Mouse (Mus musculus): ENCODE measurements around the gene Krt34.

Gene Krt34

GRCm38 (mm10) chr11:100041454-100041853 is at the start of gene Krt34:
Krt34 (minus strand) TSS chr11:100041554.
- DNase-seq = no peak

DNA sequence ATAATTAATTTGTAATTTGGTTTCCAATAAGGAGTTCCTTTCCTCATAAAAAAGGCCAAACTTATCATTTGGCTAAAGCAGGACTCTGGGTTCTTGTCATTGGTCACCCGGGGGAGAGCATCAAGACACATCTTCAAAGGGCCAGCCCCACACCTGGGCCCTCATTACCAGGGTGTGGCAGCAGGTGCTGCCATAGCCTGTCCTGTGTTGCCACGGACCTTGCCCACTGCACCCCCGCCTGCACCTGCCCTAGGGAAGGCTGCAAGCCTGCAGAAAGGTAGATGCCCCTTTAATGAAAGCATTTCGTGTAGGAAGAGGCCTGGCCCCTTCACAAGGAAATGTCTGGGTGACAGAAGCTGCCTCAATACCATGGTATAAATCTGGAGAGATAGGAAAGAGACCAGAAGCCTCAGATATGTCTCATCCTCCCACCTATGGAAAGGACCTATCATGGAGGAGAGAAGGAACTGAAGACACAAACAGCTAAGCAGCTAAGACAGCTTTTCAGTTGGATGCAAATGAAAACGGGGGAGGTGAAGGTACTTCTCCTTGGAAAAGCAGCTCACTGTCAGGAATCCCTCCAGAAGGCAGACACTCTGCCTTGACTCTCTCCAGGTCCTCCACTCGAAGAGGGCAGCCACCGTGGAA is 47.1 kb upstream of the Krt34 start:
- DNase-seq = no peak

DNA sequence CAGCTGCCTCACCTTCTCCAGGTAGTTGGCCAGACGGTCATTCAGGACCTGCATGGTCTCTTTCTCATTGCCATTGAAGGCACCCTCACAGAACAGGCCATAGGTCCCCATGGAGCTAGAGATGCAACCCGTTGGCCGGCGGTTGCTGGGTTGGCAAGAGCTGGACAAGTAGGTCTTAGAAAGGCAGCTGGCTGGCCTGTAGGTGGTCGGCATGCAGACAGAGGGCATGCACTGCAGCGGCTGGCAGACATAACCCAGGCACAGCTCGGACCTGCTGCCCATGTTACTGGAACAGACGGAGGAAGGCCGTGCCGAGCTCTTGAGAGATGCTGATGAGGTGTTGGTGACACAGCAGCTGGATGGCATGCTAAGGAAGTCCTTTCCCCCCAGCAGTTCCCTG is 46.5 kb upstream of the Krt34 start, which contains the start of gene Krt32:
Gene Krt32 (minus strand): TSS at position 366 of the 400 bp plus-strand sequence.
- DNase-seq = no peak

DNA sequence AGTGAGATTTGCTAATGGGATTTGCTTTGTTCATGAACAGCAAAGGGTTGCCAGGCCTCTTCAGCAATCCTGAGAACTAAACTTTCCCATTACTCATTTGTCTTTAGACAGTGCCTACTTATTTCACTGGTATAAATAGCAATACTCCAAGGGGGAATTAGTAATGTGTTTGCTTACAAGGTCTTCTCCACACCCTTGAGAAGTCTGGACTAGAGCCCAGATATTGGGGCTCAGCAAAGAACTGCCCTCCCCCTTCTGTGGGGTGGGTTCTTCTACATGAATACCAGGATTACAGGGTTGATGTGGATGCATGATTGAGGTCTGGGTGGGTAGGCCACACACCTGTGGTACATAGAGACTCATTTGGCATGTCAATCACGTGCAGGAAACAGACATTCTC is 32.5 kb upstream of the Krt34 start:
- DNase-seq = no peak

DNA sequence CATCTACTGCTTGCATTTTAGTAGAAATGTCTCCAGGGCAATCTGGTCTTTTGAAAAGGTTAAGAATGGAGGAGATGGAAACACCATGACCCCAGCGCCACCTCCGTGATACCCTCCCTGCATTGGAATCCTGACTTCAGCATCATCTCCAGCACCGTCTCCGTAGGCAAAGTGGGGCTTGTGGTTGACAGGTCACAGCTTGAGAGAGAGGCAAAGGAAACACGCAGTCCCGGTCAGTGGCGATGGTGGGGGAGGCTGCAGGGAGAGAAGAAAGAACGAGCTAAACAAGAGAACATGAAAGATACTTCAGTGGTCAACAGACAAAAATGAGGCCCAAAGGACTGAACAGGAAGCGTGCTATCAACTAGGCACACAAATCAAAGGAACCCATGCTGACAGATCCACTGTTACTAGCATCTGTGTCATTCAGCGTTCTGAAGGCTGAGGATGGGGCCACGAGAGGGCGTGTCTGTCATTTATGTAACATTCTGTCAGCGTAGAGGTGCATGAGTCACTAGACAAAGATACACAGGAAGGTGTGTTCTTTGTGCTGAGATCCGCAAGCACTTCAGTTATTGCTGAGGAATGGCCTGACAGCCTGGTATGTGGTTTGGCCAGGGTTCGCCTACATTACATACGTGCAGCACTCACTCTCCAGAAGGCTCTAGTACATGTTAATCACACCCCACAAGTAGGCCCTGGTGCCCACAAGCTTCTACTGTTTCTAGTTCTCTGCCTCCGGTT is 26.1 kb upstream of the Krt34 start:
- DNase-seq = no peak

DNA sequence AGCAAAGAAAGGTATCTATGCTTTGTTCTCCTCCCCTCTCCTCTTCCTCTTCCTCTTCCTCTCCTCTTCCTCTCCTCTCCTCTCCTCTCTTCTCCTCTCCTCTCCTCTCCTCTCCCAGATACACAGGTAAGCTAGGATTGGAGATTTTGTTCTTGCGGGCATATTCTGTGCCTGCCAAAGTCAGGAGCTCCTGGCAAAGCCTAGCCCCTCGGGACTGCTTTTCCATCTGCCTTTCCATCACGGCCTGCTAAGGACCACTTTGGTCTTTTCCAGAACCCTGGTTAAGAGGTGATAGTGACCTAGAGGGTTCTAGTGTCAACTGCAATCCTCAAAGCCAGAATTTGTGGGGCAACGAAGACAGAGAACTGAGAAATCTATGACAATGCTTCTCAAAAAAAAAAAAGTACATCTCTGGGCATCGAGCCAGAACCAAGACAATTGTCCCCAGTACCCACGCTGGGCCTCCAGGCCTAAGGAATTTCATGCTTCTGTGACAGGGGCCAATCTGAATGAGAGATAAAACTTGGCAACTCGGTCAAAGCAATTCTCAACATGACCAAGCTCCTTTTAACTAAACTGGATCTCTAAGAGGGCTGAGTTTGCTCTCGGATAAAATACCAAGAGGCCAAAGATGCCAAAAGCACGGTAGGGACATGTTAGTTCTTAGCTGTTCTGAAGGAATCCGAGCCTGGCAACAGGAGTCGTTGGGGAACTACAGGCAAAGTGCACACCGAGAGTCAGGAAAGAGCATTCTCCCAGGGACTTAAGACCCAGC is 25.1 kb upstream of the Krt34 start:
- no peak for DNase-seq

- DNase-seq = no peak
These were observed 17.5 kb upstream of the Krt34 start for GRCm38 (mm10) chr11:100058875-100059274.

GRCm38 (mm10) chr11:100055686-100056655 is 14.6 kb upstream of the Krt34 start:
- no peak for DNase-seq

DNA sequence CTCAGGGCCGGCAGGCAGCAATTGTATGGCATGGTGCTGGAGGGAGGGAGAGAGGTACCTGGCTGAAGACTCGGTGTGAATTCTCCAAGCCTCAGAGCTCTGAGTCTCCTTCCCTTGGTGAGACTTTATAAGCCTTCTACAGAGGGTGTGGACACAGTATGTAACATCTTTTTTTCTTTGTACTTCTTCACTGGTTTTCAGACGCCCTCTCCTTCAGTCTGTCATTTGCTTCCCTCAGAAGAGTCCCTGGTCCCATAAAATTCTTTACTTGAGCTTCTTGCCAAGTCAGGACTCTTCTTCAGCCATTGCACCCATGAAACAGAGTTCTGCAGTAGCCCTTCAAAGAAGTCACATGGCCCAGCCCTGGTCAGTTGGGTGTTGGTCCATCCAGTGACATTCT is 9.1 kb upstream of the Krt34 start, which contains the start of gene Krt31:
Gene Krt31 (minus strand): TSS at position 101 of the 400 bp plus-strand sequence.
- DNase-seq = no peak

DNA sequence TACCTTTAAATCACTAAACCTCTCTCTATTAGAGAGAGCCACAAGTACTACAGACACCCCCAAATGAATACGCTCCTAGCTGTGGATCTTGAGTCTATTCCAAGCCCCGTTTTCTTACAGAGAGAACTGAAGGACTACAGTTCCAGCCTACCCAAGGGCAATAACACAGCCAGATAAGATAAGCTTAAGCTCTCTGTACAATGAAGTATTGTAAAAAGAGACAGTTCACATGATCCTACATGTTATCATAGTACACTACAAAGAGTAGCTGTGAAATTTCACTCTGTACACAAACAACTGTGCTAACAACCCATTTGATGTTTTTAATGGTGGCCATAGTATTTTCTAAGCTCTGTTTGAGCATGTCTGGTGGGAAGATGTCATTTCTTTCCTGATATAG is 5.8 kb upstream of the Krt34 start:
- no peak for DNase-seq

GRCm38 (mm10) chr11:100046303-100046866 is 5.0 kb upstream of the Krt34 start:
- no peak for DNase-seq

- no peak for DNase-seq
These were observed 11.6 kb downstream of the Krt34 start, which contains the start of gene Krt33b for GRCm38 (mm10) chr11:100029768-100030167. Krt33b (minus strand) TSS chr11:100029868.

- no peak for DNase-seq
These were observed 19.9 kb downstream of the Krt34 start for GRCm38 (mm10) chr11:100021438-100021837.

- no peak for DNase-seq
These were observed 21.9 kb downstream of the Krt34 start for GRCm38 (mm10) chr11:100019466-100019865.

- no peak for DNase-seq
These were observed 25.2 kb downstream of the Krt34 start, which contains the start of gene Krt33a for GRCm38 (mm10) chr11:100016112-100016511. Krt33a (minus strand) TSS chr11:100016212.

DNA sequence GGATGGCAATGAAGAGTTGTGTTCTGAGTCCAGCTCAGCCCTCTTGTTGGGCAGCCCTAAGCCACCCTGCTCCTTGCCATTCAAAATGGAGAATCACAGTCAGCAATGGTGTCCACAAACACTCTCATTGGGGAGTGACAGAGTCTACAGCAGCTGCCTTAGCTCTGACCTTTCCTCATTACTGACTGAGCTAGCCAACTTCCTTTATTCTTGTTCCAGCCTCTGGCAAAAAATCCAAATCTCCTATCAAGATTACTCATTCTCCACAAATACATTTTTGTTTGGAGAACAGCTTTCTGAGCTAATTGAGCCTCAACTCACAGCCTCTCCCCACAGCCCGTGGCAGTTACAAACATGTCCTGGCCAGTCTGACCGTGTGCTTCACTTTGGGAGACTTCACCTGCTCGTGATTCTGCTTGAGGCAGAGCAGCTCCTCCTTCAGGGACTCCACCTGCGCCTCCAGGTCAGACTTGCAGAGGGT is 27.6 kb downstream of the Krt34 start:
- no peak for DNase-seq

- no peak for DNase-seq
These were observed 30.7 kb downstream of the Krt34 start for GRCm38 (mm10) chr11:100010682-100011081.

- DNase-seq = no peak
These were observed 33.0 kb downstream of the Krt34 start for GRCm38 (mm10) chr11:100008336-100008735.

GRCm38 (mm10) chr11:100006624-100007023 is 34.7 kb downstream of the Krt34 start:
- no peak for DNase-seq

DNA sequence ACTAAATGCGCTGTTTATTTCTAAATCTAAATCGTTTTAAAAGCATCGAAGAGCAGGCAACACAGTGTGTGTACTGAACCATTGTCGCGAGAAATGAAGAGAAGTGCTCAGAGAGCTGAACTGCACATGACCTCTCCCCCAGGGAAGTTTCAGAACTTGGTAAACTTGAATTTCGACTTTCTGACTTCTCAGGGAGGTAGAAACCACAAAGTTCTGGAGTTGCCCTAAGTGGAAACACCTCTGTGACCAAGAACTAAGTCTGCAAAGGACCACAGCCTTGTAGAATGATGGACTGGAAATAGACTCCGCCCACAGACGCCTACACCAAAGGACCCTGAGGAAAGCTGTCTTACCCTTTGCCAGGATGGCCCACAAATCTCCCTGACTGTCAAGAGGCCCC is 35.4 kb downstream of the Krt34 start:
- no peak for DNase-seq

GRCm38 (mm10) chr11:100004846-100005245 is 36.5 kb downstream of the Krt34 start:
- no peak for DNase-seq

DNA sequence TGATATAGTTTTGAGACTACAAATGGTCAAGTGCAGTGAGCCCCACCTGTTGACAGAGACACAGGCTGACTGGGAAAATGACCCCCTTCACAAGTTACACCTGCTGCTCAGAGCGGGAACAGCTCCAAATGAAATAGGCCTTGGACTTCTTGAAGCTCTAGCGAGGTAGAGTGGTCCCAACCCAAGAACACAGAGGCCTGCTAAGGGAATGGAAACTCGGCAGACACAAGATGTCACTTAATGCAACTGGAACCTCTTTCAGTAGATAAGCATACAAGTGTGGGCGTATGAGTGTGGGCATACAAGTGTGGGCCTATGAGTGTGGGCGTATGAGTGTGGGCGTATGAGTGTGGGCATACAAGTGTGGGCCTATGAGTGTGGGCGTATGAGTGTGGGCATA is 42.3 kb downstream of the Krt34 start:
- DNase-seq = no peak

Measured in thymus, adult 18-20 months (tissue).